Mouse (Mus musculus): Measurements from ENCODE around the gene Katnal1.

Gene Katnal1

GRCm38 (mm10) chr5:148924051-148924450 lies 5.1 kb downstream of the Katnal1 start:
- DNase-seq: no peak

GRCm38 (mm10) chr5:148923408-148923807 lies 5.7 kb downstream of the Katnal1 start:
- no peak for DNase-seq

GRCm38 (mm10) chr5:148922773-148923172 lies 6.3 kb downstream of the Katnal1 start:
- DNase-seq: no peak

- no peak for DNase-seq
These were observed 11.1 kb downstream of the Katnal1 start for GRCm38 (mm10) chr5:148918049-148918448.

- no peak for DNase-seq
These were observed 12.3 kb downstream of the Katnal1 start for GRCm38 (mm10) chr5:148916775-148917174.

- no peak for DNase-seq
These were observed 16.9 kb downstream of the Katnal1 start for GRCm38 (mm10) chr5:148912262-148912661.

GRCm38 (mm10) chr5:148910066-148910465 lies 19.1 kb downstream of the Katnal1 start:
- no peak for DNase-seq

- peak; percentile 66 for DNase-seq
These were observed 19.7 kb downstream of the Katnal1 start for GRCm38 (mm10) chr5:148909402-148909801.

GRCm38 (mm10) chr5:148909057-148909395 lies 20.1 kb downstream of the Katnal1 start:
- no peak for DNase-seq

- no peak for DNase-seq
These were observed 20.7 kb downstream of the Katnal1 start for GRCm38 (mm10) chr5:148908191-148909056.

- DNase-seq: no peak
These were observed 22.8 kb downstream of the Katnal1 start for GRCm38 (mm10) chr5:148906305-148906704.

GRCm38 (mm10) chr5:148904846-148905245 lies 24.3 kb downstream of the Katnal1 start:
- DNase-seq: peak; percentile 55

- DNase-seq: peak; percentile 79
These were observed 29.8 kb downstream of the Katnal1 start for GRCm38 (mm10) chr5:148899361-148899760.

- DNase-seq: peak; percentile 30
These were observed 31.1 kb downstream of the Katnal1 start for GRCm38 (mm10) chr5:148897941-148898417.

- DNase-seq: no peak
These were observed 31.9 kb downstream of the Katnal1 start for GRCm38 (mm10) chr5:148897069-148897702.

- DNase-seq: no peak
These were observed 32.6 kb downstream of the Katnal1 start for GRCm38 (mm10) chr5:148896515-148896914.

GRCm38 (mm10) chr5:148895833-148896232 lies 33.3 kb downstream of the Katnal1 start:
- no peak for DNase-seq

- peak; percentile 49 for DNase-seq
These were observed 34.1 kb downstream of the Katnal1 start for GRCm38 (mm10) chr5:148895034-148895433.

GRCm38 (mm10) chr5:148890237-148890636 lies 38.9 kb downstream of the Katnal1 start:
- no peak for DNase-seq

GRCm38 (mm10) chr5:148888032-148888431 lies 41.1 kb downstream of the Katnal1 start:
- no peak for DNase-seq

- DNase-seq: no peak
These were observed 43.1 kb downstream of the Katnal1 start for GRCm38 (mm10) chr5:148885821-148886609.

- DNase-seq: no peak
These were observed 45.4 kb downstream of the Katnal1 start for GRCm38 (mm10) chr5:148883671-148884070.

GRCm38 (mm10) chr5:148879218-148879617 lies 49.9 kb downstream of the Katnal1 start:
- DNase-seq: no peak

All from kidney, adult 11 months (tissue).